Comparison of ENCODE assay signal across 13 mouse cellular contexts in the genomic region with DNA sequence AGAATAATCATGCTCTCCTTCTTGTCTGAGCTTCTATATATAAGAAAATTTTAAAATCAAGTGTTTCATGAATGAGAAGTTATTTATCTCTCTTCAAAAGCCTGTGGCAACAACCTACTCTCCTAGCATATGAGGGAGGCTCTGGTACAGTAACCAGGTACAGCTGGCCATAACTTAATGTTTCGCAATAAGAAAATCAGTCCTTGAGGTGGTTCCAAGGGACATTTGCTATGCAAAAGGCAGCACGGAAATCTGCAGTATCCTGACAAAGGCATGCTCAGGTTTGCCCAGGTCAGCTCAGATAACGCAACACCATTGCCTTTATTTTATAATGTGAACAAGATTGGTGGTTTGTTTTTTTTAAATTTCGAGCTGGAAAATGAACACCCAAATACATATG.
"Had no signal": no experiment of that assay in that cellular context is flagged by ENCODE, and none has a peak within 500 bp of the region (broad histone marks: within the 10 kb centered on the region; RNA-seq: fewer than 3 reads in every experiment).

No protein-coding gene starts in this region.

- H3K4me2 ChIP-seq: liver, embryonic 13.5 days; lung, embryonic 14.5 days; midbrain, embryonic 11.5 days had no signal

- H3K9ac ChIP-seq: liver, embryonic 13.5 days; lung, embryonic 14.5 days had no signal

- H3K4me3 ChIP-seq: layer of hippocampus, adult 2 months; left cerebral cortex, adult 2 months; liver, embryonic 13.5 days had no signal

- DNase-seq: layer of hippocampus, postnatal 36 days; liver, embryonic 13.5 days; lung, embryonic 14.5 days; lung, postnatal 10 days; lung, postnatal 4 days; midbrain, embryonic 14.5 days; thymus, adult 18-20 months; thymus, postnatal 36 days had no signal

- H3K27me3 ChIP-seq: liver, embryonic 13.5 days had no signal

- H3K27ac ChIP-seq: hindbrain, postnatal 0 days; layer of hippocampus, adult 2 months; left cerebral cortex, adult 2 months; liver, embryonic 13.5 days had no signal

- ATAC-seq: hindbrain, postnatal 0 days; inflammation-experienced regulatory T-cells, adult 6 months had no signal
